Mouse (Mus musculus) liver, embryonic 11.5 days (tissue): ENCODE data around the gene Zfp771. TPM values are rescaled to one million over a fixed set of nuclear protein-coding genes. Genes with fewer than 3 reads are reported as not detected.
A peak's percentile ranks its signal among the peaks of the same experiment; 100 is the strongest.

Experiments used
- ATAC-seq: fragments of 200-750 bp; cut with Nextera tagmentation; replicated peaks from 2 replicates; pipeline ENCODE4 v1.8.0; 2017; ENCODE audit warnings: moderate number of reproducible peaks, mild to moderate bottlenecking, moderate TSS enrichment, moderate library complexity; ENCODE audit not compliant: low FRiP score
- DNase-seq: peaks from one replicate; pipeline ENCODE4 v3.0.0-alpha.2; 2017; ENCODE audit warnings: low spot score
- H3K27ac ChIP-seq: fragments of 300-500 bp; sonication (generic); 2 replicates; pipeline ENCODE4 v1.5.1; 2014; ENCODE audit warnings: mild to moderate bottlenecking, low read depth, low read length, control low read depth
- H3K27me3 ChIP-seq: fragments of 300-500 bp; sonication (generic); replicated peaks from 2 replicates; pipeline ENCODE4 v1.6.1; 2014; ENCODE audit warnings: low read length, mixed read lengths; ENCODE audit not compliant: control insufficient read depth, insufficient read depth
- H3K36me3 ChIP-seq: fragments of 300-500 bp; sonication (generic); 2 replicates; pipeline ENCODE4 v1.6.1; 2014; ENCODE audit warnings: mild to moderate bottlenecking, low read length, moderate library complexity, mixed read lengths; ENCODE audit not compliant: control insufficient read depth, insufficient read depth
- H3K4me1 ChIP-seq: fragments of 300-500 bp; sonication (generic); replicated peaks from 2 replicates; pipeline ENCODE4 v1.6.1; 2014; ENCODE audit warnings: low read length, mixed read lengths; ENCODE audit not compliant: control insufficient read depth, insufficient read depth
- H3K4me2 ChIP-seq: fragments of 300-500 bp; sonication (generic); 2 replicates; pipeline ENCODE4 v1.6.1; 2014; ENCODE audit warnings: mild to moderate bottlenecking, control low read depth, moderate library complexity
- H3K4me3 ChIP-seq: fragments of 300-500 bp; sonication (generic); 2 replicates; pipeline ENCODE4 v1.5.1; 2014; ENCODE audit warnings: low read depth, low read length, control low read depth
- H3K9ac ChIP-seq: fragments of 300-500 bp; sonication (generic); 2 replicates; pipeline ENCODE4 v1.6.1; 2014; ENCODE audit warnings: low read depth, low read length, control low read depth
- H3K9me3 ChIP-seq: fragments of 300-500 bp; sonication (generic); 2 replicates; pipeline ENCODE4 v1.6.1; 2016; ENCODE audit warnings: low read length, inconsistent platforms, mixed read lengths; ENCODE audit not compliant: control insufficient read depth
- WGBS: fragments of 180-500 bp; shearing (Covaris S2); extraction: QIAGEN DNeasy Blood & Tissue Kit; methylation state at CpG from one replicate; pipeline ENCODE4 v1.1.7; 2014; 5-methylcytosine and 5-hydroxymethylcytosine counted together
- polyA plus RNA-seq: library from polyadenylated mRNA; unstranded; fragments of >200 nt; fragmentation: Nextera tagmentation; extraction: Ambion mirVana; gene quantifications from 2 replicates; pipeline ENCODE4 v1.2.1, GENCODE M21; 2014

Zfp771 gene
- polyA plus RNA-seq, 1 experiment from 2014 or later: 45.9 TPM

- Histone ChIP-seq H3K4me1 (peaks cover 20% of the 10 kb centered on the region), H3K4me2 (peak within 1 kb of the TSS; percentile 69), H3K4me3 (peak within 1 kb of the TSS; percentile 87), H3K27ac (peak within 1 kb of the TSS; percentile 94), H3K9ac (peak within 1 kb of the TSS; percentile 96), H3K27me3 (no peaks in the 10 kb centered on the region; the same call in 1 of the 2 replicates), H3K36me3 (peaks cover 6% of the 10 kb centered on the region), H3K9me3 (no peaks in the 10 kb centered on the region)
- peak; percentile 88 for ATAC-seq
- peak; percentile 88 for DNase-seq
- under 1% methylated on average over 44 of the region's 44 CpGs for WGBS
Measured at GRCm38 (mm10) chr7:127208553-127209438, 35.3 kb upstream of the Zfp771 start, which contains the start of gene Mylpf. TSS of gene Mylpf (plus strand) at chr7:127208890.

- Histone ChIP-seq H3K4me1 (peaks cover 26% of the 10 kb centered on the region), H3K9ac (peak overlapping the region; percentile 25; the same call in 1 of the 2 replicates), H3K36me3 (peaks cover 5% of the 10 kb centered on the region), H3K27ac (peak overlapping the region; percentile 69; the same call in 1 of the 2 replicates), H3K27me3 (no peaks in the 10 kb centered on the region; the same call in 1 of the 2 replicates), H3K9me3 (no peaks in the 10 kb centered on the region), H3K4me3 (peak overlapping the region; percentile 87), H3K4me2 (peak overlapping the region; percentile 69)
- no peak for ATAC-seq
- WGBS: 75% methylated on average over 5 of the region's 5 CpGs
- DNase-seq: no peak
Measured at GRCm38 (mm10) chr7:127209851-127210250, 34.2 kb upstream of the Zfp771 start.

GRCm38 (mm10) chr7:127210266-127210665 is 33.8 kb upstream of the Zfp771 start:
- 0 out of 2 replicates have a peak overlapping the region, but pooled peaks have one; percentile 69 for H3K27ac ChIP-seq
- peaks cover 25% of the 10 kb centered on the region for H3K4me1 ChIP-seq
- H3K4me2 ChIP-seq: no peak overlapping the region; the same call in 1 of the 2 replicates
- ATAC-seq (no peak), DNase-seq (no peak)
- H3K27me3 ChIP-seq: no peaks in the 10 kb centered on the region; the same call in 1 of the 2 replicates
- 91% methylated on average over 4 of the region's 4 CpGs for WGBS
- H3K4me3 ChIP-seq: no peak overlapping the region
- H3K36me3 ChIP-seq: peaks cover under 1% of the 10 kb centered on the region
- H3K9ac ChIP-seq: no peak overlapping the region
- no peaks in the 10 kb centered on the region for H3K9me3 ChIP-seq

- peaks cover 21% of the 10 kb centered on the region for H3K4me1 ChIP-seq
- WGBS: 76% methylated on average over 5 of the region's 5 CpGs
- H3K27me3 ChIP-seq: no peaks in the 10 kb centered on the region; the same call in 1 of the 2 replicates
- H3K4me2 ChIP-seq: no peak overlapping the region
- DNase-seq: no peak
- H3K27ac ChIP-seq: no peak overlapping the region; the same call in 1 of the 2 replicates
- no peak overlapping the region for H3K9ac ChIP-seq
- no peak overlapping the region for H3K4me3 ChIP-seq
- no peaks in the 10 kb centered on the region for H3K9me3 ChIP-seq
- no peak for ATAC-seq
- no peaks in the 10 kb centered on the region for H3K36me3 ChIP-seq
Measured at GRCm38 (mm10) chr7:127211014-127211745, 32.9 kb upstream of the Zfp771 start.

GRCm38 (mm10) chr7:127212432-127213250 is 31.4 kb upstream of the Zfp771 start:
- WGBS: 81% methylated on average over 12 of the region's 12 CpGs
- Histone ChIP-seq H3K27me3 (no peaks in the 10 kb centered on the region; the same call in 1 of the 2 replicates), H3K4me2 (no peak overlapping the region), H3K9me3 (no peaks in the 10 kb centered on the region), H3K27ac (no peak overlapping the region), H3K4me1 (peaks cover 26% of the 10 kb centered on the region), H3K4me3 (no peak overlapping the region), H3K36me3 (no peaks in the 10 kb centered on the region), H3K9ac (no peak overlapping the region)
- no peak for ATAC-seq
- no peak for DNase-seq

GRCm38 (mm10) chr7:127213485-127213884 is 30.6 kb upstream of the Zfp771 start:
- DNase-seq (no peak), ATAC-seq (no peak)
- H3K9ac ChIP-seq: no peak overlapping the region
- no peak overlapping the region; the same call in 1 of the 2 replicates for H3K4me2 ChIP-seq
- H3K4me1 ChIP-seq: peaks cover 35% of the 10 kb centered on the region
- no peak overlapping the region for H3K4me3 ChIP-seq
- H3K36me3 ChIP-seq: no peaks in the 10 kb centered on the region
- WGBS: 36% methylated on average over 7 of the region's 7 CpGs
- H3K9me3 ChIP-seq: no peaks in the 10 kb centered on the region
- no peak overlapping the region for H3K27ac ChIP-seq
- no peaks in the 10 kb centered on the region; the same call in 1 of the 2 replicates for H3K27me3 ChIP-seq

GRCm38 (mm10) chr7:127213930-127214329 is 30.1 kb upstream of the Zfp771 start:
- Histone ChIP-seq H3K9me3 (no peaks in the 10 kb centered on the region), H3K36me3 (no peaks in the 10 kb centered on the region), H3K4me3 (no peak overlapping the region), H3K9ac (no peak overlapping the region), H3K27me3 (no peaks in the 10 kb centered on the region; the same call in 1 of the 2 replicates), H3K4me1 (peaks cover 38% of the 10 kb centered on the region), H3K4me2 (no peak overlapping the region; the same call in 1 of the 2 replicates), H3K27ac (no peak overlapping the region)
- no peak for ATAC-seq
- no peak for DNase-seq
- WGBS: 55% methylated on average over 12 of the region's 12 CpGs

- no peak overlapping the region; the same call in 1 of the 2 replicates for H3K4me3 ChIP-seq
- ATAC-seq (no peak), DNase-seq (no peak)
- no peaks in the 10 kb centered on the region; the same call in 1 of the 2 replicates for H3K27me3 ChIP-seq
- H3K27ac ChIP-seq: no peak overlapping the region
- H3K9me3 ChIP-seq: no peaks in the 10 kb centered on the region
- peak overlapping the region; percentile 58 for H3K4me2 ChIP-seq
- 50% methylated on average over 21 of the region's 21 CpGs for WGBS
- H3K36me3 ChIP-seq: no peaks in the 10 kb centered on the region
- peaks cover 40% of the 10 kb centered on the region for H3K4me1 ChIP-seq
- H3K9ac ChIP-seq: no peak overlapping the region
Measured at GRCm38 (mm10) chr7:127214521-127214920, 29.6 kb upstream of the Zfp771 start.
